ENCODE assay signal across 20 mouse cellular contexts in genomic region chr6:124722876-124723473, GRCm38 (mm10). TPM values are rescaled to one million over a fixed set of nuclear protein-coding genes. Genes with fewer than 3 reads are reported as not detected.
DNase-seq lines count a peak whose midpoint lies in the region; TF ChIP-seq lines count a peak whose summit lies in the region.
"Had no signal": no experiment of that assay in that cellular context is flagged by ENCODE, and none has a peak within 500 bp of the region (broad histone marks: within the 10 kb centered on the region; RNA-seq: fewer than 3 reads in every experiment).

No protein-coding gene starts in this region.

- H3K36me3 ChIP-seq in spleen, adult 2 months (ENCODE audit: control insufficient read depth, insufficient read depth, low read length) = peaks cover 47% of the 10 kb centered on the region
- H3K36me3 ChIP-seq in macrophage (ENCODE audit: inconsistent target) = peaks cover 52% of the 10 kb centered on the region
- H3K36me3 ChIP-seq: embryonic facial prominence, embryonic 12.5 days; neural tube, embryonic 13.5 days had no signal

- WGBS in spleen, adult 2 months = 50% methylated on average over 6 of the region's 6 CpGs
- 52% methylated on average over 6 of the region's 6 CpGs for WGBS in bone marrow, adult 2 months
- 76% methylated on average over 6 of the region's 6 CpGs for WGBS in macrophage (ENCODE audit: missing documents)

- TF ChIP-seq CTCF in spleen, adult 2 months (IDR thresholded peaks at IDR 0.05; ENCODE audit: extremely low read depth, insufficient read depth, insufficient read length, insufficient replicate concordance) = no peak
- TF ChIP-seq CTCF in bone marrow, adult 2 months (IDR thresholded peaks at IDR 0.05; ENCODE audit: control insufficient read depth, insufficient read depth, low read length) = no peak

- H3K4me1 ChIP-seq in spleen, adult 2 months (ENCODE audit: control insufficient read depth, insufficient read depth, insufficient read length) = peaks cover 48% of the 10 kb centered on the region; the same call in 1 of the 2 replicates
- H3K4me1 ChIP-seq in bone marrow, adult 2 months (ENCODE audit: control insufficient read depth, insufficient read depth, low read length) = peaks cover 24% of the 10 kb centered on the region
- H3K4me1 ChIP-seq: embryonic facial prominence, embryonic 12.5 days; neural tube, embryonic 13.5 days had no signal

- peak in 1 of 2 experiments; percentile 9 for DNase-seq in spleen, adult 2 months (ENCODE audit: low read depth in 1 of 2, low spot score in 2 of 2)
- DNase-seq in spleen, postnatal 10 days (ENCODE audit: low spot score in 2 of 2) = no peak
- DNase-seq in layer of hippocampus, adult 18-20 months (ENCODE audit: low spot score in 2 of 2) = no peak
- no peak for DNase-seq in lung, adult 18-20 months
- no peak for DNase-seq in urinary bladder, postnatal 14 days (ENCODE audit: low spot score)
- DNase-seq: cerebellum, adult 11-12 months; gastrocnemius, postnatal 25 days; kidney, postnatal 4 days; liver, embryonic 13.5 days had no signal

- H3K27ac ChIP-seq in spleen, adult 2 months (ENCODE audit: insufficient read depth, low read length) = peak overlapping the region; percentile 90
- H3K27ac ChIP-seq in bone marrow, adult 2 months (ENCODE audit: control insufficient read depth, insufficient read depth, low read depth, low read length, poor library complexity) = peak overlapping the region; percentile 80
- H3K27ac ChIP-seq in macrophage = peak overlapping the region; percentile 80
- H3K27ac ChIP-seq: embryonic facial prominence, embryonic 12.5 days; hindbrain, embryonic 14.5 days; neural tube, embryonic 13.5 days had no signal

- H3K27me3 ChIP-seq in spleen, adult 2 months (ENCODE audit: control insufficient read depth, insufficient read depth, low read length) = no peaks in the 10 kb centered on the region
- H3K27me3 ChIP-seq: embryonic facial prominence, embryonic 12.5 days; liver, embryonic 13.5 days; neural tube, embryonic 13.5 days had no signal

- H3K79me2 ChIP-seq in macrophage (ENCODE audit: inconsistent target) = peaks cover 41% of the 10 kb centered on the region

- H3K4me3 ChIP-seq in spleen, adult 2 months (ENCODE audit: extremely low read depth, insufficient read depth, insufficient read length) = peak overlapping the region; percentile 48
- H3K4me3 ChIP-seq in bone marrow, adult 2 months (replicated peaks; ENCODE audit: control insufficient read depth, low read depth, low read length) = peak overlapping the region; percentile 41
- no peak overlapping the region for H3K4me3 ChIP-seq in macrophage (ENCODE audit: inconsistent target)
- H3K4me3 ChIP-seq: embryonic facial prominence, embryonic 12.5 days; liver, embryonic 13.5 days; neural tube, embryonic 13.5 days had no signal

- no peak for TF ChIP-seq POLR2A in spleen, adult 2 months (IDR thresholded peaks at IDR 0.05; ENCODE audit: low read depth, low read length)
- no peak for TF ChIP-seq POLR2A in bone marrow, adult 2 months (IDR thresholded peaks at IDR 0.05; ENCODE audit: borderline replicate concordance, control insufficient read depth, low read depth, low read length)

RNA-seq across cellular contexts. Expression of gene Phb2, which starts 10.8 kb away (rescaled TPM):
- 96.5 and 103 TPM in 2 replicates for polyA plus RNA-seq in spleen, adult 2 months (2012; rRNA removed)
- polyA plus RNA-seq in bone marrow, adult 2 months (2011; ENCODE audit: insufficient read depth, insufficient read length, low replicate concordance, missing spikeins) = 143 and 213 TPM in 2 replicates
- 100 to 1,000 TPM in 1 of 26 experiments, 10 to 100 TPM in 25; 11.3 to 119 (median 57.5) TPM for total RNA-seq in macrophage (2018; cell fraction: chromatin; rRNA removed)
- total RNA-seq in macrophage (2018; cell fraction: cytosol; rRNA removed) = 100 to 1,000 TPM in 18 of 26 experiments, 10 to 100 TPM in 8; 83.7 to 131 (median 112) TPM
- 100 to 1,000 TPM in 1 of 26 experiments, 10 to 100 TPM in 25; 24.0 to 112 (median 50.6) TPM for total RNA-seq in macrophage (2018; cell fraction: nucleus; rRNA removed)
- 84.2 to 177 TPM (median 93.5 TPM) in 3 replicates for polyA plus RNA-seq in macrophage (2018)
- 100 to 1,000 TPM; 115 to 123 TPM for total RNA-seq in layer of hippocampus, adult 18-20 months (2021)

RNA-seq across cellular contexts. Expression of gene Emg1, which starts 11.0 kb away (rescaled TPM):
- 46.2 and 47.9 TPM in 2 replicates for polyA plus RNA-seq in spleen, adult 2 months (2012; rRNA removed)
- 101 and 149 TPM in 2 replicates for polyA plus RNA-seq in bone marrow, adult 2 months (2011; ENCODE audit: insufficient read depth, insufficient read length, low replicate concordance, missing spikeins)
- 10 to 100 TPM; 11.1 to 60.8 (median 35.7) TPM for total RNA-seq in macrophage (2018; cell fraction: chromatin; rRNA removed)
- total RNA-seq in macrophage (2018; cell fraction: cytosol; rRNA removed) = 10 to 100 TPM; 30.5 to 51.4 (median 41.6) TPM
- 10 to 100 TPM; 15.4 to 73.7 (median 34.2) TPM for total RNA-seq in macrophage (2018; cell fraction: nucleus; rRNA removed)
- 27.4 to 82.6 TPM (median 54.2 TPM) in 3 replicates for polyA plus RNA-seq in macrophage (2018)
- total RNA-seq in layer of hippocampus, adult 18-20 months (2021) = 10 to 100 TPM; 52.6 to 58.2 TPM

RNA-seq across cellular contexts. Expression of gene Ptpn6, which starts 15.5 kb away (rescaled TPM):
- polyA plus RNA-seq in spleen, adult 2 months (2012; rRNA removed) = 281 and 332 TPM in 2 replicates
- polyA plus RNA-seq in bone marrow, adult 2 months (2011; ENCODE audit: insufficient read depth, insufficient read length, low replicate concordance, missing spikeins) = 239 and 439 TPM in 2 replicates
- total RNA-seq in macrophage (2018; cell fraction: chromatin; rRNA removed) = 100 to 1,000 TPM in 17 of 26 experiments, 10 to 100 TPM in 9; 26.9 to 536 (median 152) TPM
- 100 to 1,000 TPM; 107 to 454 (median 253) TPM for total RNA-seq in macrophage (2018; cell fraction: cytosol; rRNA removed)
- 100 to 1,000 TPM in 20 of 26 experiments, 10 to 100 TPM in 6; 52.4 to 435 (median 173) TPM for total RNA-seq in macrophage (2018; cell fraction: nucleus; rRNA removed)
- 172 to 251 TPM (median 215 TPM) in 3 replicates for polyA plus RNA-seq in macrophage (2018)
- total RNA-seq in layer of hippocampus, adult 18-20 months (2021) = 1 to 10 TPM; 4.1 to 4.6 TPM

RNA-seq across cellular contexts. Expression of gene Grcc10, which starts 18.2 kb away (rescaled TPM):
- 209 and 225 TPM in 2 replicates for polyA plus RNA-seq in spleen, adult 2 months (2012; rRNA removed)
- polyA plus RNA-seq in bone marrow, adult 2 months (2011; ENCODE audit: insufficient read depth, insufficient read length, low replicate concordance, missing spikeins) = 138 and 208 TPM in 2 replicates
- 10 to 100 TPM in 19 of 26 experiments, 1 to 10 TPM in 7; 5.5 to 46.1 (median 17.1) TPM for total RNA-seq in macrophage (2018; cell fraction: chromatin; rRNA removed)
- total RNA-seq in macrophage (2018; cell fraction: cytosol; rRNA removed) = 100 to 1,000 TPM; 123 to 226 (median 148) TPM
- total RNA-seq in macrophage (2018; cell fraction: nucleus; rRNA removed) = 10 to 100 TPM; 14.9 to 66.2 (median 33.4) TPM
- polyA plus RNA-seq in macrophage (2018) = 43.6 to 99.2 TPM (median 63.8 TPM) in 3 replicates
- total RNA-seq in layer of hippocampus, adult 18-20 months (2021) = 100 to 1,000 TPM; 358 to 368 TPM

RNA-seq across cellular contexts. Expression of gene Gm45234, which starts 32.8 kb away (rescaled TPM):
- not detected in 2 replicates for polyA plus RNA-seq in spleen, adult 2 months (2012; rRNA removed)
- polyA plus RNA-seq in bone marrow, adult 2 months (2011; ENCODE audit: insufficient read depth, insufficient read length, low replicate concordance, missing spikeins) = not detected in 2 replicates
- total RNA-seq in macrophage (2018; cell fraction: chromatin; rRNA removed) = 1 to 10 TPM in 1 of 26 experiments, not detected in 25; 2.2 TPM
- total RNA-seq in macrophage (2018; cell fraction: cytosol; rRNA removed) = under 1 TPM in 7 of 26 experiments, not detected in 19; 0.10 to 0.44 (median 0.19) TPM
- under 1 TPM in 1 of 26 experiments, not detected in 25; 0.28 TPM for total RNA-seq in macrophage (2018; cell fraction: nucleus; rRNA removed)
- polyA plus RNA-seq in macrophage (2018) = not detected in 3 replicates
- not detected for total RNA-seq in layer of hippocampus, adult 18-20 months (2021)
- total RNA-seq: common myeloid progenitor, adult 5-6 weeks; left cerebral cortex, postnatal 36 days had no signal
- polyA plus RNA-seq: embryonic facial prominence, embryonic 12.5 days; heart, embryonic 14.5 days; hindbrain, embryonic 14.5 days; intestine, postnatal 0 days; liver, embryonic 13.5 days; midbrain, embryonic 16.5 days; neural tube, embryonic 13.5 days; stomach, embryonic 16.5 days had no signal
